Mouse (Mus musculus) gastrocnemius, adult 2 months (tissue): Measurements from ENCODE around the gene Rsad1. TPM values are rescaled to one million over a fixed set of nuclear protein-coding genes. Genes with fewer than 3 reads are reported as not detected.

Source experiments
- DNase-seq: peaks from one replicate; pipeline ENCODE4 v3.0.0; 2022
- H3K27ac ChIP-seq: fragments of 200-600 bp; 2 replicates; pipeline ENCODE4 v1.8.1; 2022; ENCODE audit warnings: mild to moderate bottlenecking
- H3K4me3 ChIP-seq: fragments of 200-600 bp; 2 replicates; pipeline ENCODE4 v1.8.1; 2022; ENCODE audit warnings: mild to moderate bottlenecking, moderate library complexity
- CTCF ChIP-seq: fragments of 200-600 bp; IDR thresholded peaks from 2 replicates; pipeline ENCODE4 v1.8.1; 2022; ENCODE audit warnings: antibody characterized with exemption, mild to moderate bottlenecking, moderate library complexity
- intact Hi-C: fragments of 180-260 bp; cut with DNase I; formaldehyde crosslinking; loops from one replicate; pipeline ENCODE4 v1.15.1; 2025
- total RNA-seq, 2 experiments: library from RNA; stranded (reverse); gene quantifications; 2 replicates each; pipeline ENCODE4 v1.2.3; 2021

The Rsad1 gene
- total RNA-seq, 2 experiments from 2014 or later, result 2.9 to 4.1 TPM

- no peak for TF ChIP-seq CTCF
- intact Hi-C loops, result no loop called here
- Histone ChIP-seq H3K27ac (no peak overlapping the region), H3K4me3 (no peak overlapping the region)
- DNase-seq, result no peak
These were observed 50.0 kb downstream of the Rsad1 start for GRCm38 (mm10) chr11:94499035-94499434.

- no peak for TF ChIP-seq CTCF
- Histone ChIP-seq H3K4me3 (peak overlapping the region; percentile 37), H3K27ac (no peak overlapping the region)
- peak; percentile 56 for DNase-seq
- intact Hi-C loops, result no loop called here
These were observed 50.7 kb downstream of the Rsad1 start for GRCm38 (mm10) chr11:94498093-94498996.

- Histone ChIP-seq H3K4me3 (no peak overlapping the region), H3K27ac (no peak overlapping the region)
- intact Hi-C loops, result no loop called here
- TF ChIP-seq CTCF, result no peak
- DNase-seq, result no peak
These were observed 53.6 kb downstream of the Rsad1 start for GRCm38 (mm10) chr11:94495415-94495814.

GRCm38 (mm10) chr11:94491749-94492099 is 57.3 kb downstream of the Rsad1 start:
- no peak for TF ChIP-seq CTCF
- no peak for DNase-seq
- no peak overlapping the region; the same call in 1 of the 2 replicates for H3K4me3 ChIP-seq
- no peak overlapping the region for H3K27ac ChIP-seq
- intact Hi-C loops, result no loop called here

GRCm38 (mm10) chr11:94491035-94491748 is 57.9 kb downstream of the Rsad1 start:
- TF ChIP-seq CTCF, result no peak
- peak overlapping the region; percentile 70 for H3K4me3 ChIP-seq
- 0 out of 2 replicates have a peak overlapping the region, but pooled peaks have one; percentile 20 for H3K27ac ChIP-seq
- intact Hi-C loops, result no loop called here
- peak; percentile 54 for DNase-seq

Other genes with a start within 250 kb of the Rsad1 start
- 10 to 100 TPM; 41.1 to 48.6 TPM for gene Luc7l3, start 227.3 kb downstream of the Rsad1 start, total RNA-seq
- gene Ankrd40, start 221.3 kb downstream of the Rsad1 start, total RNA-seq, result 100 to 1,000 TPM; 203 to 264 TPM
- gene Abcc3, start 156.3 kb downstream of the Rsad1 start, total RNA-seq, result under 1 TPM; 0.46 to 0.53 TPM
- 1 to 10 TPM; 1.2 to 3.0 TPM for gene Cacna1g, start 75.1 kb downstream of the Rsad1 start, total RNA-seq
- gene Spata20, start 63.1 kb downstream of the Rsad1 start, total RNA-seq, result not detected
- gene Epn3, start 49.3 kb downstream of the Rsad1 start, total RNA-seq, result under 1 TPM in 1 of 2 experiments, not detected in 1; 0.05 TPM
- gene Mycbpap, start 27.5 kb downstream of the Rsad1 start, total RNA-seq, result not detected
- gene Chad, start 15.8 kb upstream of the Rsad1 start, total RNA-seq, result 10 to 100 TPM in 1 of 2 experiments, 1 to 10 TPM in 1; 9.5 to 69.2 TPM
- 1 to 10 TPM; 1.6 to 3.6 TPM for gene Acsf2, start 52.6 kb upstream of the Rsad1 start, total RNA-seq
- 10 to 100 TPM; 35.8 to 37.5 TPM for gene Lrrc59, start 80.5 kb upstream of the Rsad1 start, total RNA-seq
- 10 to 100 TPM; 50.4 to 59.8 TPM for gene Mrpl27, start 104.5 kb upstream of the Rsad1 start, total RNA-seq
- gene Eme1, start 104.7 kb upstream of the Rsad1 start, total RNA-seq, result not detected
- 1 to 10 TPM; 3.6 to 3.9 TPM for gene Xylt2, start 128.3 kb upstream of the Rsad1 start, total RNA-seq
- gene Gm11541, start 155.2 kb upstream of the Rsad1 start, total RNA-seq, result not detected
- 1 to 10 TPM in 1 of 2 experiments, under 1 TPM in 1; 0.82 to 1.3 TPM for gene Cdc34b, start 192.5 kb upstream of the Rsad1 start, total RNA-seq
- not detected for gene Tmem92, start 233.4 kb upstream of the Rsad1 start, total RNA-seq